Mouse (Mus musculus) embryo, embryonic 11.5 days (tissue): ENCODE measurements around the gene Olfr792.

Source experiments
- DNase-seq: peaks from one replicate; pipeline ENCODE4 v3.0.0-alpha.2; 2012; ENCODE audit warnings: low read depth, low spot score

The Olfr792 gene

DNA sequence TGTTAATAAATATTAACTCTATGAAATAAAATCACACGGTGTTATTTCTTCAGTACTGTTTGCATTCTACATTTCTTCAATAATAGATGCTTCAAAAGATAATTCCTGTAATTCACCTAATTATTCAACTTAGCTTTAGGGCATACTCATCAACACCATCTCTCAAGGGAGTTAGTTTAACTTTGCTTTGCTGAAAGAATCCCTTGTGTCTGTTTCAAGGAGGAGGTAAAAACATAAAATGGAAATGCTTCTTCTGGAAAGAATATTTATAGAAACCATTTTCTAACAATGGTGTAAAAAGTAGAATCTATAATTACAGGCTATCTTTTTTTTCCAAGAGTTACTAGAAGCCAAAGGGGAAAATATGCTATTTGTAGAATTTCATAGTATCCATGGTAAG, at the start of gene Olfr792:
Olfr792 (plus strand) TSS at position 301 of the 400 bp plus-strand sequence.
- DNase-seq: no peak

DNA sequence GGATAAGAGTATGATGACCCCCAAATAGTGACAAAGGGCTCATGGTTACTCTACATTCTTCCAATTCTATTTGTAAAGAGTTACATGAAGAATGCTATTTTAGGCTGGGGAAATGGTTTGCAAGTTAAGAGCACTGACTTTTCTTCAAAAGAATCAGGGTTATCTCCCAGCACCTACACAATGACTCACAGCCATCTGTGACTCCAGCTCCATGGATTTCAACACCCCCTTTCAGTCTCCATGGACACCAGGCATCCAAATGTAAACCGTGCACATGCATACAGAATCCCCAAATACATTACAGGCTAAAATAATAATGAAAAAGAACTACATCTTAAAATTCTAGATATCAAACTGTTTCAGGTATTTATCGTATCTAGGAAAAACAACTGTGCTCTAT, 48.9 kb upstream of the Olfr792 start:
- DNase-seq: no peak

DNA sequence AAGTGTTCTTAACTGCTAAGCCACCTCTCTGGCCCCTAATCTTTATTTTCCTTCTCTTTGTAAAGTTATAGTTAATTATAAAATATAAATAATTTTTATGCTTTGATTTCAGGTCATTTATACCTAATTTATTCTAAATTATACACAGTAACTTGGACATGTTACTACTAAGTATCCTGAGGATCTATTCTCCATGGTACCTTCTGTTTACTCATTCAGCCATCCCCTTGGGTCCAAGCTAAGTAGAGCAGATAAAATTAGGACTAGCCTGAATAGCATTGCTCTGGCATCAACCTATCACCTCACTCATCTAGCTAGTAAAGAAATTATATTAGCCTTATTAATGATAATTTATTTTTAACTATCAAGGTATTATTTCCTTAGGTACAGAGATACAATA, 40.8 kb upstream of the Olfr792 start, which contains the start of gene Olfr790:
Olfr790 (plus strand) TSS at position 301 of the 400 bp plus-strand sequence.
- DNase-seq: no peak

DNA sequence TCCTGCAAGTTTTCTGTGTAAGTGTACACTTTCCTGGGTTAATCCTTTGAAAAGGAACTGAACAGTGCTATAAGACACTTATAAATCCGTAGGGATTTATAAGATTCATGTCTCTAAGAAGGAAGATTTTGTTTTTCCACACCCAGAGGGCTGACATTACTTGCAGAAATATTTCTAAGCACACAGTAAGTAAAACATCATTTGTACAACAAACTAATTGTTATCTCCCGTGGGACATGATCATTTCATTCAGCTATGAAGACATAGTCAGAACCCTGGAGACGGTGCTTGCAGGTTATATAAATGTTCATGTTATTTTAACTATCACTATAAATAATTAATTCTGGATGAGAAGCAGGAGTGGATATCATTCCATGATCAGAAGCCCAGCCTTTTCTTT, 17.5 kb upstream of the Olfr792 start, which contains the start of gene Olfr791:
Olfr791 (plus strand) TSS at position 301 of the 400 bp plus-strand sequence.
- DNase-seq: no peak

DNA sequence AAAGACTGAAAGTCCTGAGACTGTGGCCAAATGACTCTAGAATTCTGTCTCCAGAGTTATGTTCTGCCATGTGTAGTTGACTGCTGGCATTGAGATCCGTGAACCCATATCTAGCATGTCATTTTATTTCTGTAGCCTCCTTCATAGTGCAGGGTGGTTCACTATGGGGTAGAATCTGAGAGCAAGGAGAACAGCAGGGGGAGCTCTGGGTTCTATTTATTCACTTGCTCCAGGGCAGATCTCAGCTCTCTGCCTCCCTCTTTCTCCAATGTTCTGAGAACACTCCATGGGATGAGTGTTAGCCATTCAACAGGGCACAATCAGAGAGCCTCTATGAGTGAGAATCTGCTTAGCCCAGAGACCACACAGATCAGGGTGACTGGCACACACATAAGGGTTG, 10.4 kb downstream of the Olfr792 start:
- DNase-seq: no peak

DNA sequence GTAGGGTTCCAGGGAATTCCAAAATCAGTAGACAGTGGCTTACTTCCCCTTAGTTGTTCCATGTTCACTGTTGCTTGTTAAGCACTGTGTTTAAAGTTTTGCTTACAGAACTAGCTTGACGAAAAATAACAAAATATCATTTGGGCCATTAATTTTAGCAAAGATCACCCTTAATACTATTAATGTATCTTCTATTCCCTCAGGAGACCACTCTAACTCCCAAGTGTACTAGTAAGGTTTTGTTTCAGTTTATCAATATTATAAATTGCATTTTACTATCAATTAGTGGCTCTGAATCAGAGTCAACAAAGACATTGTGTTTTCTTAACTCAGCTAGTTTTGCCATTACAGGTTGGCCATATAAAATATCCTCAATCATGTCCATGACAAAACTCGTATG, 28.4 kb downstream of the Olfr792 start, which contains the start of gene Olfr794:
Olfr794 (plus strand) TSS at position 301 of the 400 bp plus-strand sequence.
- no peak for DNase-seq

DNA sequence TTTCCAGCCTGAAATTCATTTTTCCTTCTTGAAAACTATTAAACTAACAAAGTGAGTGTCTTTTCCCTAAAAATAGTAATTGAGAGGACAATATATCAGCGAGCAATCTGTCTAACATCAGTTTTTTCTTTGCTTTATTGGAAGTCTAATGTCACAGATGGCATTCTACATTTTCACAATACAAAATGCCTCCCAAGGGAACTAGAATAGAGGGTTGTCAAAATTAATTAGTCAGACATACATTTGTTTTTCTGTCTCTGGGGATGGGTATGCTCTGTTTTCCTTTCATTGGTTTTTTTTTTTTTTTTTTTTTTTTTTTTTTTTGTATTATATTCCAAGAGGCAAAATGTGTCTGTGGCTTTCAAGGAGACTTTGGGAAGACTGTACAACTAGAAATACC, 38.1 kb downstream of the Olfr792 start:
- no peak for DNase-seq
